Mouse (Mus musculus): ENCODE results near the gene Dgka.
"Not testable (repeated sequence)": the region's sequence is repeated elsewhere in the genome, so short reads cannot be mapped to it uniquely, and the experiment has no call there.

The Dgka gene

GRCm38 (mm10) chr10:128731002-128731433 lies 13.6 kb downstream of the Dgka start:
- DNase-seq: peak; percentile 72

GRCm38 (mm10) chr10:128728059-128728458 lies 16.6 kb downstream of the Dgka start:
- DNase-seq: no peak

- DNase-seq: not testable (repeated sequence)
Observed at GRCm38 (mm10) chr10:128725466-128725865, 19.2 kb downstream of the Dgka start.

GRCm38 (mm10) chr10:128715559-128716537 lies 28.8 kb downstream of the Dgka start:
- no peak for DNase-seq

GRCm38 (mm10) chr10:128711318-128711717 lies 33.3 kb downstream of the Dgka start:
- DNase-seq: not testable (repeated sequence)

GRCm38 (mm10) chr10:128705317-128705693 lies 39.4 kb downstream of the Dgka start:
- peak; percentile 21 for DNase-seq

GRCm38 (mm10) chr10:128704491-128705316 lies 40.0 kb downstream of the Dgka start, which contains the start of gene Cdk2:
TSS of gene Cdk2 (minus strand) at chr10:128705031.
- DNase-seq: peak; percentile 97

GRCm38 (mm10) chr10:128703895-128704294 lies 40.8 kb downstream of the Dgka start, which contains the start of gene Pmel:
TSS of gene Pmel (plus strand) at chr10:128704195.
- DNase-seq: no peak

GRCm38 (mm10) chr10:128702328-128703007 lies 42.2 kb downstream of the Dgka start:
- no peak for DNase-seq

GRCm38 (mm10) chr10:128700712-128701111 lies 43.9 kb downstream of the Dgka start:
- no peak for DNase-seq

GRCm38 (mm10) chr10:128699611-128700010 lies 45.0 kb downstream of the Dgka start:
- DNase-seq: no peak

- no peak for DNase-seq
Observed at GRCm38 (mm10) chr10:128699006-128699405, 45.6 kb downstream of the Dgka start.

GRCm38 (mm10) chr10:128697072-128697725 lies 47.5 kb downstream of the Dgka start:
- DNase-seq: no peak

GRCm38 (mm10) chr10:128695992-128696807 lies 48.5 kb downstream of the Dgka start, which contains the start of gene Rab5b:
TSS of gene Rab5b (minus strand) at chr10:128696264.
- peak; percentile 100 for DNase-seq

- DNase-seq: no peak
Observed at GRCm38 (mm10) chr10:128695411-128695991, 49.2 kb downstream of the Dgka start.

GRCm38 (mm10) chr10:128674469-128675008 lies 70.1 kb downstream of the Dgka start:
- peak; percentile 73 for DNase-seq

- peak; percentile 93 for DNase-seq
Observed at GRCm38 (mm10) chr10:128673763-128674468, 70.7 kb downstream of the Dgka start, which contains the start of gene Suox. TSS of gene Suox (minus strand) at chr10:128674073.

GRCm38 (mm10) chr10:128671148-128671547 lies 73.5 kb downstream of the Dgka start:
- no peak for DNase-seq

Data from embryo, embryonic 11 days (tissue).